Mouse (Mus musculus) heart, adult 2 months (tissue): ENCODE results near the gene Gm20547. TPM values are rescaled to one million over a fixed set of nuclear protein-coding genes. Genes with fewer than 3 reads are reported as not detected.

ENCODE experiments used
- DNase-seq, 2 experiments: peaks; one replicate each; pipeline ENCODE4 v3.0.0; 2021
- H3K27ac ChIP-seq: fragments of 200-600 bp; 2 replicates; pipeline ENCODE4 v1.8.1; 2022
- H3K27me3 ChIP-seq: fragments of 200-500 bp; 2 replicates; pipeline ENCODE4 v1.6.1; 2012; ENCODE audit warnings: mild to moderate bottlenecking, low read length, inconsistent platforms, mixed read lengths; ENCODE audit not compliant: control insufficient read depth, insufficient read depth
- H3K36me3 ChIP-seq: fragments of 200-500 bp; 2 replicates; pipeline ENCODE4 v1.6.1; 2012; ENCODE audit warnings: low read length, inconsistent platforms; ENCODE audit not compliant: control insufficient read depth, insufficient read depth
- H3K4me1 ChIP-seq: fragments of 200-500 bp; 2 replicates; pipeline ENCODE4 v1.6.1; 2011; ENCODE audit warnings: low read length; ENCODE audit not compliant: control insufficient read depth, insufficient read depth
- H3K4me3 ChIP-seq: fragments of 200-600 bp; 2 replicates; pipeline ENCODE4 v1.8.1; 2022
- H3K79me2 ChIP-seq: fragments of 200-500 bp; replicated peaks from 2 replicates; pipeline ENCODE4 v1.6.1; 2012; ENCODE audit warnings: mild to moderate bottlenecking, inconsistent platforms, low read length, moderate library complexity, mixed read lengths; ENCODE audit not compliant: control insufficient read depth, insufficient read depth
- H3K9ac ChIP-seq: fragments of 200-500 bp; 2 replicates; pipeline ENCODE4 v1.6.1; 2012; ENCODE audit warnings: low read depth, mild to moderate bottlenecking, control low read depth, inconsistent platforms, low read length, mixed read lengths
- CTCF ChIP-seq: fragments of 200-600 bp; IDR thresholded peaks from 2 replicates; pipeline ENCODE4 v1.8.1; 2022; ENCODE audit warnings: antibody characterized with exemption, mild to moderate bottlenecking, moderate library complexity
- EP300 ChIP-seq: fragments of 200-500 bp; IDR thresholded peaks from 2 replicates; pipeline ENCODE4 v1.6.1; 2011; ENCODE audit warnings: low read depth, low read length, control low read depth; ENCODE audit not compliant: insufficient read depth
- POLR2A ChIP-seq: fragments of 200-500 bp; IDR thresholded peaks from 2 replicates; pipeline ENCODE4 v1.6.1; 2011; ENCODE audit warnings: mild to moderate bottlenecking, low read depth, low read length, control low read depth; ENCODE audit not compliant: insufficient read depth
- WGBS: fragments of 180-500 bp; shearing (Covaris S2); methylation state at CpG from one replicate; pipeline ENCODE4 v1.1.7; 2018; 5-methylcytosine and 5-hydroxymethylcytosine counted together
- intact Hi-C: fragments of 180-260 bp; cut with DNase I; formaldehyde crosslinking; loops from one replicate; pipeline ENCODE4 v1.15.1; 2025
- polyA plus RNA-seq: library from polyadenylated mRNA; depleted of rRNA; stranded (reverse); fragments of >200 nt; gene quantifications from 2 replicates; pipeline ENCODE4 v1.2.3, GENCODE M21; 2012
- total RNA-seq, 2 experiments: library from RNA; stranded (reverse); gene quantifications; 2 replicates each; pipeline ENCODE4 v1.2.3; 2021

Gm20547 gene
- total and polyA plus RNA-seq, 3 experiments: not detected

DNA sequence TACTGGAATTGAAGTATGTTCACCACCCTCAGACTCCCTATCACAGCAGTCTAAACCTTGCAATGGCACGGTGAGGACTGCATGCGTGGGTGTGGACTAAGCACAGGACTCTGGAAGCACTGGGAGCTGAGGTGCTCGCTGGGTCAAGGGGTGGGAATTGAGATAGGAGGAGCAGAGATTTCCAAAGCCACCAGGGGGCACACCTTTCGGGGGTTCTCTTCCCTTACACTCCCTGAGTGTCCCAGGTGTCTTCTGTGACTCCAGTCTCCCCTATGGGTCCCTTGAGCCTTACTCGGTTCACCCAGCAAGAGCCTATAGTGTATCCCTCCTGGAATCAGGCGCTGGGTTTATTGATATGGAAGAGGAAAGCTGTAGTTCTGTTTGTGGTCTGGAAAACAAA is 41.1 kb upstream of the Gm20547 start:
- TF ChIP-seq CTCF (peak; percentile 39), EP300 (no peak), POLR2A (no peak)
- intact Hi-C loops: no loop called here
- no peak for DNase-seq

GRCm38 (mm10) chr17:34917188-34917587 is 35.3 kb upstream of the Gm20547 start:
- 57% methylated on average over 9 of the region's 9 CpGs for WGBS
- H3K9ac ChIP-seq: no peak overlapping the region
- H3K79me2 ChIP-seq: no peaks in the 10 kb centered on the region
- no peaks in the 10 kb centered on the region for H3K36me3 ChIP-seq
- no peak overlapping the region for H3K27ac ChIP-seq
- no peak for DNase-seq
- intact Hi-C loops: no loop called here
- no peaks in the 10 kb centered on the region for H3K27me3 ChIP-seq
- TF ChIP-seq EP300: no peak
- TF ChIP-seq POLR2A: no peak
- TF ChIP-seq CTCF: no peak
- no peaks in the 10 kb centered on the region for H3K4me1 ChIP-seq
- no peak overlapping the region for H3K4me3 ChIP-seq

More for the DNA sequence above, 41.1 kb upstream of the Gm20547 start:
- Histone ChIP-seq H3K27ac (no peak overlapping the region), H3K4me1 (no peaks in the 10 kb centered on the region), H3K27me3 (no peaks in the 10 kb centered on the region), H3K79me2 (no peaks in the 10 kb centered on the region), H3K36me3 (no peaks in the 10 kb centered on the region), H3K4me3 (no peak overlapping the region), H3K9ac (no peak overlapping the region)
- 42% methylated on average over 6 of the region's 6 CpGs for WGBS

GRCm38 (mm10) chr17:34916316-34916715 is 34.5 kb upstream of the Gm20547 start:
- WGBS: 87% methylated on average over 5 of the region's 5 CpGs
- no peaks in the 10 kb centered on the region for H3K36me3 ChIP-seq
- no peak for DNase-seq
- intact Hi-C loops: no loop called here
- H3K27me3 ChIP-seq: no peaks in the 10 kb centered on the region
- no peaks in the 10 kb centered on the region for H3K79me2 ChIP-seq
- H3K9ac ChIP-seq: no peak overlapping the region
- H3K4me1 ChIP-seq: no peaks in the 10 kb centered on the region
- TF ChIP-seq POLR2A (no peak), CTCF (no peak), EP300 (no peak)
- no peak overlapping the region for H3K4me3 ChIP-seq
- no peak overlapping the region for H3K27ac ChIP-seq

DNA sequence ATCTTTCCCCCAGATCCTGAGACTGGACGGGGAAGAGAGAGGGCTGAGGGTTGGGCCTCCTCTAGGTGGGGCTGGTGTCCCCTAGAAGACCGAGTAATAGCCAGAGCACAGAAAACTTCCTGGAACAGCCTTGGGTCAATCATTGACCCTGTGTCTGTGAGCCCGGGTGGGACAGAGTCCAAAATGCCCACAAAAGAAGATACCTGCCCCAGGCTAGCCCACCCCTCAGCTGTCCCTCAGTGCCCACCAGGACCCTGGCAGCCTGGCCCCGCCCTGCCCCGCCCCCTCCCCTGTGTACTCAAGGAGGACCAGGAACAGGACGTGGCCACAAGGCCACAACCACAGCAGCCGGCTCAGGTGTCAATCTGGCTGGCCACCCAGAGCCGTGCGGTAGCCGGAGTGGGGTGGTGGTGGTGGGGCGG is 33.6 kb upstream of the Gm20547 start:
- Histone ChIP-seq H3K4me1 (no peaks in the 10 kb centered on the region), H3K4me3 (no peak overlapping the region), H3K9ac (no peak overlapping the region), H3K79me2 (no peaks in the 10 kb centered on the region), H3K27me3 (no peaks in the 10 kb centered on the region), H3K27ac (no peak overlapping the region), H3K36me3 (no peaks in the 10 kb centered on the region)
- TF ChIP-seq CTCF (peak; percentile 51), EP300 (no peak)
- intact Hi-C loops: no loop called here
- WGBS: 34% methylated on average over 11 of the region's 11 CpGs
- peak in 1 of 2 experiments; percentile 18 for DNase-seq

DNA sequence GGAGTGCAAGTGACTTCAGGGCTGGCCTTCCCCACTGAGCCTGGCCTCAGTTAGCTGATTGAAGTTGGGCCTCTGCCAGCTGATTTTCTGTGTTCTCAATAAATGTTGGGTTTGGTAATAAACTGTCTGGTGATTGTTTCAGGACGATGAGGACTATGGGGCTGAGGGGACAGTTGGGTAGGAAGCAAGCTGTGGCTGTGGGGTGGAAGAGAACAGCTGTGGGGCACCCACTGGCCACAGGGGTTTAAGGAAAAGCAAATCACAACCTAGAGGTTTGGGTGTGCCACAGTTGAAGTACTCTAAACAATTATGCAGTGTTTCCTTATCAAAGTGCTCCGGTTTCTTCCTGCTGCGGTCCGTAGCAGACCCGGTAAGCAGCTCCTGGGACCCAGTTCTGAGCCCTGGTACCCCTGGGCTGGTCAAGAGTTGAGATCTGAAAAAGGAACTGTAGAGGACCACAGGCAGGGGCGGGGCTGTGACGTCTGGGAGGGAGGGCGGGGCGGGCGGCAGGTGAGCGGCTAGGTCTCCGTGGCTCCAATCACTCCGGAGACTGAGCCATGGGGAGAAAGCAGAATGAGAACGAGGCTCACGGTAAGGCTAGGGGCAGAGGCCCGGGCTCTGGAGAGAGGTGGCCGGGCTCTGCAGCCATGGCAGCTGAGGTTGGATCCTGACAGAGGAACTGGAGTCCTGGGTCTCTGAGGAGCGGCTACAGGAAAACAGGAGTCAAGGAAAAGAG is 32.3 kb upstream of the Gm20547 start, which contains the start of gene Slc44a4:
Slc44a4 (plus strand) TSS at position 537 of the 736 bp plus-strand sequence.
- Histone ChIP-seq H3K27me3 (no peaks in the 10 kb centered on the region), H3K27ac (no peak within 1 kb of the TSS), H3K4me3 (no peak within 1 kb of the TSS), H3K9ac (no peak within 1 kb of the TSS), H3K36me3 (no peaks in the 10 kb centered on the region), H3K79me2 (no peaks in the 10 kb centered on the region), H3K4me1 (no peaks in the 10 kb centered on the region)
- no peak for TF ChIP-seq CTCF
- no peak for TF ChIP-seq POLR2A
- no peak for TF ChIP-seq EP300
- intact Hi-C loops: no loop called here
- 51% methylated on average over 18 of the region's 18 CpGs for WGBS
- no peak for DNase-seq

GRCm38 (mm10) chr17:34911945-34912351 is 30.1 kb upstream of the Gm20547 start:
- 56% methylated on average over 5 of the region's 5 CpGs for WGBS
- H3K4me3 ChIP-seq: no peak overlapping the region
- H3K79me2 ChIP-seq: no peaks in the 10 kb centered on the region
- H3K27ac ChIP-seq: no peak overlapping the region
- peak; percentile 78; the same call in 1 of the 2 replicates for TF ChIP-seq EP300
- TF ChIP-seq CTCF: peak; percentile 87
- TF ChIP-seq POLR2A: no peak
- intact Hi-C loops: loop anchor here (1.0 kb wide), 1 partner anchor 56 kb away; no protein-coding TSS in a partner anchor
- H3K36me3 ChIP-seq: no peaks in the 10 kb centered on the region
- no peaks in the 10 kb centered on the region for H3K4me1 ChIP-seq
- H3K27me3 ChIP-seq: no peaks in the 10 kb centered on the region
- DNase-seq: peak; percentile 74 to 84
- no peak overlapping the region for H3K9ac ChIP-seq
